Mouse (Mus musculus) hindbrain, embryonic 10.5 days (tissue): ENCODE measurements around the gene Togaram2. TPM values are rescaled to one million over a fixed set of nuclear protein-coding genes. Genes with fewer than 3 reads are reported as not detected.

ENCODE experiments used
- DNase-seq: peaks from one replicate; pipeline ENCODE4 v3.0.0-alpha.2; 2017; ENCODE audit warnings: low spot score
- H3K27ac ChIP-seq: fragments of 300-500 bp; sonication (generic); 2 replicates; pipeline ENCODE4 v1.5.1; 2016; ENCODE audit warnings: mild to moderate bottlenecking, moderate library complexity
- H3K27me3 ChIP-seq: fragments of 300-500 bp; sonication (generic); 2 replicates; pipeline ENCODE4 v1.6.1; 2016; ENCODE audit warnings: mild to moderate bottlenecking; ENCODE audit not compliant: poor library complexity, insufficient read depth, severe bottlenecking
- H3K36me3 ChIP-seq: fragments of 300-500 bp; sonication (generic); 2 replicates; pipeline ENCODE4 v1.6.1; 2016; ENCODE audit warnings: mild to moderate bottlenecking, moderate library complexity
- H3K4me1 ChIP-seq: fragments of 300-500 bp; sonication (generic); replicated peaks from 2 replicates; pipeline ENCODE4 v1.6.1; 2016; ENCODE audit warnings: mild to moderate bottlenecking
- H3K4me3 ChIP-seq: fragments of 300-500 bp; sonication (generic); 2 replicates; pipeline ENCODE4 v1.5.1; 2016; ENCODE audit warnings: mild to moderate bottlenecking, moderate library complexity
- H3K9me3 ChIP-seq: fragments of 300-500 bp; sonication (generic); 2 replicates; pipeline ENCODE4 v1.6.1; 2016; ENCODE audit warnings: mild to moderate bottlenecking, moderate library complexity
- WGBS: fragments of 180-500 bp; shearing (Covaris S2); methylation state at CpG from one replicate; pipeline ENCODE4 v1.1.7; 2016; 5-methylcytosine and 5-hydroxymethylcytosine counted together
- polyA plus RNA-seq: library from polyadenylated mRNA; unstranded; fragments of >200 nt; fragmentation: Nextera tagmentation; extraction: Ambion mirVana; gene quantifications from 2 replicates; pipeline ENCODE4 v1.2.1, GENCODE M21; 2016

Togaram2 gene
- polyA plus RNA-seq, 1 experiment from 2014 or later, result 0.09 TPM

GRCm38 (mm10) chr17:71707715-71708114 is 34.7 kb downstream of the Togaram2 start:
- Histone ChIP-seq H3K4me3 (no peak overlapping the region), H3K27ac (peak overlapping the region; percentile 59; the same call in 1 of the 2 replicates), H3K9me3 (peaks cover 5% of the 10 kb centered on the region; the same call in 1 of the 2 replicates), H3K36me3 (no peaks in the 10 kb centered on the region), H3K27me3 (no peaks in the 10 kb centered on the region), H3K4me1 (peaks cover 11% of the 10 kb centered on the region)
- 57% methylated on average over 4 of the region's 4 CpGs for WGBS
- no peak for DNase-seq

- H3K4me1 ChIP-seq, result peaks cover 16% of the 10 kb centered on the region
- H3K27me3 ChIP-seq, result no peaks in the 10 kb centered on the region
- H3K4me3 ChIP-seq, result no peak overlapping the region
- 88% methylated on average over 6 of the region's 6 CpGs for WGBS
- H3K27ac ChIP-seq, result no peak overlapping the region
- H3K9me3 ChIP-seq, result no peaks in the 10 kb centered on the region
- no peak for DNase-seq
- H3K36me3 ChIP-seq, result no peaks in the 10 kb centered on the region
These were observed 39.2 kb downstream of the Togaram2 start for GRCm38 (mm10) chr17:71712279-71712678.

GRCm38 (mm10) chr17:71715034-71715433 is 42.0 kb downstream of the Togaram2 start:
- WGBS, result 76% methylated on average over 3 of the region's 3 CpGs
- H3K27me3 ChIP-seq, result no peaks in the 10 kb centered on the region
- peaks cover 10% of the 10 kb centered on the region; the same call in 1 of the 2 replicates for H3K4me1 ChIP-seq
- no peak for DNase-seq
- no peaks in the 10 kb centered on the region for H3K36me3 ChIP-seq
- no peaks in the 10 kb centered on the region for H3K9me3 ChIP-seq
- no peak overlapping the region for H3K4me3 ChIP-seq
- no peak overlapping the region for H3K27ac ChIP-seq

GRCm38 (mm10) chr17:71717881-71718625 is 45.0 kb downstream of the Togaram2 start:
- peaks cover 5% of the 10 kb centered on the region; the same call in 1 of the 2 replicates for H3K4me1 ChIP-seq
- no peak overlapping the region for H3K4me3 ChIP-seq
- no peak for DNase-seq
- no peaks in the 10 kb centered on the region for H3K9me3 ChIP-seq
- H3K36me3 ChIP-seq, result no peaks in the 10 kb centered on the region
- H3K27ac ChIP-seq, result no peak overlapping the region
- no peaks in the 10 kb centered on the region for H3K27me3 ChIP-seq
- WGBS, result 88% methylated on average over 8 of the region's 8 CpGs

- Histone ChIP-seq H3K4me1 (no peaks in the 10 kb centered on the region; the same call in 1 of the 2 replicates), H3K36me3 (no peaks in the 10 kb centered on the region), H3K27ac (no peak overlapping the region), H3K4me3 (no peak overlapping the region), H3K9me3 (no peaks in the 10 kb centered on the region), H3K27me3 (no peaks in the 10 kb centered on the region)
- DNase-seq, result no peak
These were observed 47.4 kb downstream of the Togaram2 start for GRCm38 (mm10) chr17:71720434-71720833.

- 88% methylated on average over 3 of the region's 3 CpGs for WGBS
- H3K4me3 ChIP-seq, result no peak overlapping the region
These were observed 48.0 kb downstream of the Togaram2 start for GRCm38 (mm10) chr17:71721019-71721418.

GRCm38 (mm10) chr17:71730655-71731054 is 57.6 kb downstream of the Togaram2 start:
- Histone ChIP-seq H3K27ac (no peak overlapping the region), H3K4me3 (no peak overlapping the region), H3K4me1 (no peaks in the 10 kb centered on the region), H3K27me3 (no peaks in the 10 kb centered on the region), H3K9me3 (0 out of 2 replicates have a peak, but pooled peaks cover 6% of the 10 kb centered on the region), H3K36me3 (no peaks in the 10 kb centered on the region)
- no peak for DNase-seq
- WGBS, result 85% methylated on average over 2 of the region's 2 CpGs

More at GRCm38 (mm10) chr17:71721019-71721418, 48.0 kb downstream of the Togaram2 start:
- H3K27me3 ChIP-seq, result no peaks in the 10 kb centered on the region
- no peaks in the 10 kb centered on the region; the same call in 1 of the 2 replicates for H3K4me1 ChIP-seq
- no peak for DNase-seq
- no peak overlapping the region for H3K27ac ChIP-seq
- H3K36me3 ChIP-seq, result no peaks in the 10 kb centered on the region
- H3K9me3 ChIP-seq, result no peaks in the 10 kb centered on the region

GRCm38 (mm10) chr17:71736442-71736841 is 63.4 kb downstream of the Togaram2 start:
- DNase-seq, result no peak
- WGBS, result 77% methylated on average over 3 of the region's 3 CpGs
- no peak overlapping the region for H3K27ac ChIP-seq

GRCm38 (mm10) chr17:71742156-71742555 is 69.1 kb downstream of the Togaram2 start:
- no peak overlapping the region for H3K4me3 ChIP-seq
- WGBS, result 88% methylated on average over 3 of the region's 3 CpGs

More at GRCm38 (mm10) chr17:71736442-71736841, 63.4 kb downstream of the Togaram2 start:
- no peaks in the 10 kb centered on the region for H3K27me3 ChIP-seq
- H3K4me1 ChIP-seq, result 0 out of 2 replicates have a peak, but pooled peaks cover 8% of the 10 kb centered on the region
- H3K4me3 ChIP-seq, result no peak overlapping the region
- no peaks in the 10 kb centered on the region for H3K36me3 ChIP-seq
- 0 out of 2 replicates have a peak, but pooled peaks cover 6% of the 10 kb centered on the region for H3K9me3 ChIP-seq

GRCm38 (mm10) chr17:71742935-71743334 is 69.9 kb downstream of the Togaram2 start:
- no peak overlapping the region for H3K27ac ChIP-seq
- 30% methylated on average over 5 of the region's 5 CpGs for WGBS

More at GRCm38 (mm10) chr17:71742156-71742555, 69.1 kb downstream of the Togaram2 start:
- peaks cover 22% of the 10 kb centered on the region for H3K4me1 ChIP-seq
- no peaks in the 10 kb centered on the region for H3K9me3 ChIP-seq
- no peak for DNase-seq
- H3K36me3 ChIP-seq, result no peaks in the 10 kb centered on the region
- no peaks in the 10 kb centered on the region for H3K27me3 ChIP-seq
- no peak overlapping the region for H3K27ac ChIP-seq

GRCm38 (mm10) chr17:71746114-71746513 is 73.1 kb downstream of the Togaram2 start:
- no peak for DNase-seq
- 84% methylated on average over 9 of the region's 9 CpGs for WGBS
- H3K27ac ChIP-seq, result no peak overlapping the region

More at GRCm38 (mm10) chr17:71742935-71743334, 69.9 kb downstream of the Togaram2 start:
- DNase-seq, result no peak
- no peak overlapping the region for H3K4me3 ChIP-seq
- H3K36me3 ChIP-seq, result no peaks in the 10 kb centered on the region
- peaks cover 22% of the 10 kb centered on the region for H3K4me1 ChIP-seq
- no peaks in the 10 kb centered on the region for H3K9me3 ChIP-seq
- no peaks in the 10 kb centered on the region for H3K27me3 ChIP-seq

GRCm38 (mm10) chr17:71747561-71747960 is 74.5 kb downstream of the Togaram2 start:
- Histone ChIP-seq H3K27ac (no peak overlapping the region), H3K36me3 (no peaks in the 10 kb centered on the region), H3K9me3 (no peaks in the 10 kb centered on the region), H3K27me3 (no peaks in the 10 kb centered on the region), H3K4me3 (no peak overlapping the region), H3K4me1 (peaks cover 27% of the 10 kb centered on the region)
- no peak for DNase-seq
- 90% methylated on average over 8 of the region's 8 CpGs for WGBS

More at GRCm38 (mm10) chr17:71746114-71746513, 73.1 kb downstream of the Togaram2 start:
- no peak overlapping the region for H3K4me3 ChIP-seq
- no peaks in the 10 kb centered on the region for H3K27me3 ChIP-seq
- H3K4me1 ChIP-seq, result peaks cover 27% of the 10 kb centered on the region
- no peaks in the 10 kb centered on the region for H3K36me3 ChIP-seq
- H3K9me3 ChIP-seq, result no peaks in the 10 kb centered on the region

GRCm38 (mm10) chr17:71749616-71750168 is 76.6 kb downstream of the Togaram2 start:
- Histone ChIP-seq H3K36me3 (no peaks in the 10 kb centered on the region), H3K4me3 (no peak overlapping the region), H3K4me1 (peaks cover 15% of the 10 kb centered on the region; the same call in 1 of the 2 replicates), H3K9me3 (no peaks in the 10 kb centered on the region), H3K27ac (peak overlapping the region; percentile 23; the same call in 1 of the 2 replicates), H3K27me3 (no peaks in the 10 kb centered on the region)
- WGBS, result 78% methylated on average over 9 of the region's 9 CpGs
- DNase-seq, result no peak
